Mouse (Mus musculus) myocyte (in vitro differentiated cells): Measurements from ENCODE around the gene Olfr986. TPM values are rescaled to one million over a fixed set of nuclear protein-coding genes. Genes with fewer than 3 reads are reported as not detected.
A peak's percentile ranks its signal among the peaks of the same experiment; 100 is the strongest.

ENCODE experiments used
- H3K27me3 ChIP-seq: one replicate; pipeline ENCODE4 v1.6.1; 2011; ENCODE audit not compliant: control insufficient read depth, insufficient read depth, insufficient read length
- H3K36me3 ChIP-seq: one replicate; pipeline ENCODE4 v1.6.1; 2011; ENCODE audit not compliant: control insufficient read depth, insufficient read depth
- H3K4me2 ChIP-seq: one replicate; pipeline ENCODE4 v1.6.1; 2011; ENCODE audit warnings: low read depth, control low read depth
- H3K4me3 ChIP-seq: one replicate; pipeline ENCODE4 v1.5.1; 2011; ENCODE audit warnings: mild to moderate bottlenecking, control low read depth, moderate library complexity
- H3K79me2 ChIP-seq: one replicate; pipeline ENCODE4 v1.6.1; 2011; ENCODE audit not compliant: control insufficient read depth, insufficient read depth
- H3ac ChIP-seq: one replicate; pipeline ENCODE4 v1.6.1; 2011; ENCODE audit not compliant: control insufficient read depth, insufficient read length
- CEBPB ChIP-seq: IDR thresholded peaks from 2 replicates; pipeline ENCODE4 v1.6.1; 2011; ENCODE audit warnings: mild to moderate bottlenecking, moderate library complexity; ENCODE audit not compliant: poor library complexity, insufficient read depth, severe bottlenecking
- E2F4 ChIP-seq: IDR thresholded peaks from one replicate; pipeline ENCODE4 v1.6.1; 2011; ENCODE audit warnings: mild to moderate bottlenecking, control low read depth, moderate library complexity; ENCODE audit not compliant: insufficient read depth
- MAX ChIP-seq: IDR thresholded peaks from one replicate; pipeline ENCODE4 v1.6.1; 2011; ENCODE audit warnings: low read depth, mild to moderate bottlenecking, control low read depth
- MYOD1 ChIP-seq, 3 experiments: IDR thresholded peaks; one replicate each; pipeline ENCODE4 v1.6.1; 2011; ENCODE audit warnings: control low read depth in 2 of 3, low read depth in 2 of 3, mild to moderate bottlenecking in 2 of 3, moderate library complexity in 1 of 3; ENCODE audit not compliant: insufficient read length in 2 of 3, control insufficient read depth in 1 of 3
- MYOG ChIP-seq, 3 experiments: IDR thresholded peaks; one replicate each; pipeline ENCODE4 v1.6.1; 2011; ENCODE audit warnings: control low read depth in 2 of 3, low read depth in 2 of 3, mild to moderate bottlenecking in 2 of 3; ENCODE audit not compliant: insufficient read length in 2 of 3, control insufficient read depth in 1 of 3, insufficient read depth in 1 of 3
- POLR2A ChIP-seq: IDR thresholded peaks from one replicate; pipeline ENCODE4 v1.6.1; 2011; ENCODE audit warnings: low read depth, mild to moderate bottlenecking, control low read depth, moderate library complexity; ENCODE audit not compliant: insufficient read length
- POLR2AphosphoS2 ChIP-seq: IDR thresholded peaks from one replicate; pipeline ENCODE4 v1.6.1; 2011; ENCODE audit warnings: low read depth, control low read depth; ENCODE audit not compliant: insufficient read length
- REST ChIP-seq: IDR thresholded peaks from one replicate; pipeline ENCODE4 v1.6.1; 2011; ENCODE audit warnings: mild to moderate bottlenecking, control low read depth, moderate library complexity; ENCODE audit not compliant: insufficient read depth, insufficient read length
- SRF ChIP-seq: IDR thresholded peaks from one replicate; pipeline ENCODE4 v1.6.1; 2011; ENCODE audit warnings: low read depth; ENCODE audit not compliant: control insufficient read depth, insufficient read length
- TCF12 ChIP-seq: IDR thresholded peaks from one replicate; pipeline ENCODE4 v1.6.1; 2011; ENCODE audit warnings: mild to moderate bottlenecking, control low read depth; ENCODE audit not compliant: poor library complexity, insufficient read depth, severe bottlenecking
- TCF3 ChIP-seq: IDR thresholded peaks from one replicate; pipeline ENCODE4 v1.6.1; 2011; ENCODE audit warnings: low read depth, control low read depth; ENCODE audit not compliant: insufficient read length
- USF1 ChIP-seq: IDR thresholded peaks from one replicate; pipeline ENCODE4 v1.6.1; 2011; ENCODE audit warnings: low read depth, mild to moderate bottlenecking, control low read depth, moderate library complexity
- polyA plus RNA-seq: library from polyadenylated mRNA; unstranded; fragments of >200 nt; fragmentation: generic; extraction: Trizol; gene quantifications from one replicate; pipeline ENCODE4 v1.2.1, GENCODE M21; 2012; ENCODE audit warnings: missing spikeins

Olfr986 gene
- polyA plus RNA-seq, 1 experiment, result not detected

DNA sequence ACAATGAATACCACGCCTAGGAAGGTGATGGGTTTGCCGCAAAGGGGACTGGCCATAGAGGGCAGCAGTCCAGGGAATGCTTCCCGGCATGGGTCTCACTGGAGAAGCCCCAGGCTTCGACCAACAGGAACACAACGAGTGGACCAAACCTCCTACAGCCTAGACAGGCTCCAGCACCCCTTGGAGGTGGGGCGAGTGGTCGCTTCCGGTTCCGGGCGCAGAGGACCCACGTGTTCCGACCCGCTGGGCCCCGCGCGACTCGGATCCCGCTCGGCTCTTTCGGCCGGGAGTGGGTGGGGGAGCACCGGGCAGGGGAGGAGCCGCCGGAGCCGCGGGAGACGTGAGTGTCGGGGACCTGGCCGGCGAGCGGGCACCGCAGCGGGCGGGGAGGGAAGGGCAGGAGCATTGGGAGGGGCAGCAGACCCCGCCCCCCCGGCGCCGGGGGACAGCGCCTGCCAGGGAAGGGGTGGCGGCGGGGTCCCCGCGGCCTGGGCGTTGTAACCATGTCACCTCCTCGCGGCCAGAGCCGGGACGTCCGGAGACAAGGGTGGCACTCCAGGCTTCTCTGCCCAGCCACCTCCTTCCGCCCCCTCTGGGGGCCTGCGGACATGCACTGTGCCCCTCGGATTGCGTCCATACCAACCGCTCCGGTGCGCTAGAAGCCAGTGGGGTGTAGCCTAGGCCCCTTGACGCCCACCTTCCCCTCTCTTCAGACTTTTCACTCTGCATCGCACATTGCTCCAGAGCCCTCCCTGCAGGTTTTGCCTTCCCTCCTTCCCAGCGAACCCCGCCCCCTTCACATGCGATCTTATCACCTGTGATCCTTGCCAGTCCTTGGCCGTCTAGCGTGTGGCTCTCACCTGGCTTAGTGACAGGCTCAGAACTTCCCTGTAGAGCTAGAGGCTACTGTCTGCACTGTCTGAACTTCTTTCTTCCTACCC lies 11.6 kb downstream of the Olfr986 start, which contains the start of gene Zfp202:
TSS of gene Zfp202 (plus strand) at position 219 of the 941 bp plus-strand sequence.
- TF ChIP-seq POLR2AphosphoS2 (peak; percentile 75), USF1 (peak; percentile 78), TCF3 (no peak), CEBPB (no peak), POLR2A (peak; percentile 48), MYOG (IDR thresholded peaks at IDR 0.05; ENCODE audit: control insufficient read depth in 1 of 3, insufficient read depth in 1 of 3, insufficient read length in 2 of 3, low read depth in 2 of 3) (no peak)
- H3ac ChIP-seq, result peak within 1 kb of the TSS; percentile 53

GRCm38 (mm10) chr9:40195981-40196380 lies 15.3 kb downstream of the Olfr986 start:
- no peak for TF ChIP-seq REST
- TF ChIP-seq POLR2A, result no peak
- no peak for TF ChIP-seq MAX
- TF ChIP-seq TCF12, result no peak
- TF ChIP-seq E2F4, result no peak
- no peak for TF ChIP-seq TCF3
- no peak for TF ChIP-seq POLR2AphosphoS2
- no peak for TF ChIP-seq SRF

More for the DNA sequence above, 11.6 kb downstream of the Olfr986 start, which contains the start of gene Zfp202:
- Histone ChIP-seq H3K4me3 (peak within 1 kb of the TSS; percentile 53), H3K4me2 (peak within 1 kb of the TSS; percentile 90), H3K27me3 (no peaks in the 10 kb centered on the region), H3K36me3 (no peaks in the 10 kb centered on the region), H3K79me2 (peaks cover 16% of the 10 kb centered on the region)

DNA sequence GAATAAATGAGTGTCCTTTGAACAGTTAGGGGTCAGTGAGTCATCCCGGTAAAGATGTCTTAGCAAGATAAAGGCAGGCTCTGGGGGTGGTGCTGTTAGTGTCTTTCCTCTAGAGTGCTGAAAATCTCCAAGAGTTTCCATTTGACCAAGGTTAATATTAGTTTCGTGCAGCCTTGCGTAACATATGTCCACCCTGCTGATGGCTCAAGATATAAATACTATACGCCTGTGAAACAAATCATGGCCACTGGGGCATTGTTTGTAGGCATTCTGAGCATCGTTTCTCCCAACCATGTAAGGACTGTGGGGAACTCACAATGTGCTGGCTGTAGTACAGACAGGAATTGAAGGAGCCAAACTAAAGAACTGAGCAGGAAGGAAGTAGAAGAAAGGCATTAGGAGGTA lies 25.8 kb downstream of the Olfr986 start:
- Histone ChIP-seq H3K79me2 (no peaks in the 10 kb centered on the region), H3ac (no peak overlapping the region), H3K36me3 (peaks cover 14% of the 10 kb centered on the region), H3K4me3 (no peak overlapping the region), H3K27me3 (no peaks in the 10 kb centered on the region), H3K4me2 (no peak overlapping the region)
- TF ChIP-seq TCF12, result no peak
- TF ChIP-seq MYOG (IDR thresholded peaks at IDR 0.05; ENCODE audit: control insufficient read depth in 1 of 3, insufficient read depth in 1 of 3, insufficient read length in 2 of 3, low read depth in 2 of 3), result no peak
- TF ChIP-seq CEBPB, result no peak
- TF ChIP-seq MAX, result no peak
- TF ChIP-seq POLR2A, result no peak
- no peak for TF ChIP-seq E2F4
- no peak for TF ChIP-seq SRF
- TF ChIP-seq POLR2AphosphoS2, result no peak
- no peak for TF ChIP-seq TCF3
- TF ChIP-seq USF1, result no peak
- TF ChIP-seq MYOD1 (IDR thresholded peaks at IDR 0.05; ENCODE audit: control insufficient read depth in 1 of 3, insufficient read length in 2 of 3, low read depth in 2 of 3), result no peak

More at GRCm38 (mm10) chr9:40195981-40196380, 15.3 kb downstream of the Olfr986 start:
- H3K79me2 ChIP-seq, result peaks cover 17% of the 10 kb centered on the region
- no peaks in the 10 kb centered on the region for H3K27me3 ChIP-seq
- no peak overlapping the region for H3ac ChIP-seq
- peak overlapping the region; percentile 48 for H3K4me2 ChIP-seq
- peaks cover 5% of the 10 kb centered on the region for H3K36me3 ChIP-seq
- no peak overlapping the region for H3K4me3 ChIP-seq

DNA sequence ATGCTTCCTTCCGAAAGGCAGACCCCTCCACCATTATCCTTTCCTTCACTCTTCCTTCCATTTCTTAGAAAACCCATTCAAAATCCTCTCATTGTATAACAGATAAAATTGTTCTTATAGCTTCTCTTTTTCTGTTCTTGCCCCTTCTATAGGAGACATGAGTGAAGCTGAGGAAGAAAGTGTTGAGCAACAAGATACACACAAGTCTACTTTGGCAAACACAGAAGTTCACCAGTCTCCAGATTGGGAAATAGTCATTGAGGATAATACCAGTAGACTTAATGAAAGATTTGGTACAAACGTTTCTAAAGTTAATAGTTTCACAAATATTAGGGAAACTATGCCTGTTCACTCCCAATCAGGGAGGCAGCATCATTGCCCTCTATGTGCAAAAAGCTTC lies 30.0 kb downstream of the Olfr986 start:
- Histone ChIP-seq H3K36me3 (peaks cover 14% of the 10 kb centered on the region), H3K27me3 (no peaks in the 10 kb centered on the region)
- TF ChIP-seq REST (no peak), POLR2AphosphoS2 (no peak), SRF (no peak), MYOD1 (IDR thresholded peaks at IDR 0.05; ENCODE audit: control insufficient read depth in 1 of 3, insufficient read length in 2 of 3, low read depth in 2 of 3) (no peak), POLR2A (no peak), MAX (no peak), E2F4 (no peak)

GRCm38 (mm10) chr9:40214058-40214457 lies 33.3 kb downstream of the Olfr986 start:
- Histone ChIP-seq H3K4me3 (no peak overlapping the region), H3K4me2 (no peak overlapping the region), H3ac (no peak overlapping the region), H3K27me3 (no peaks in the 10 kb centered on the region), H3K36me3 (peaks cover 7% of the 10 kb centered on the region), H3K79me2 (no peaks in the 10 kb centered on the region)
- TF ChIP-seq SRF (no peak), CEBPB (no peak), E2F4 (no peak), USF1 (no peak), MYOG (IDR thresholded peaks at IDR 0.05; ENCODE audit: control insufficient read depth in 1 of 3, insufficient read depth in 1 of 3, insufficient read length in 2 of 3, low read depth in 2 of 3) (no peak), POLR2AphosphoS2 (no peak), MAX (no peak), POLR2A (no peak), TCF12 (no peak), TCF3 (no peak), MYOD1 (IDR thresholded peaks at IDR 0.05; ENCODE audit: control insufficient read depth in 1 of 3, insufficient read length in 2 of 3, low read depth in 2 of 3) (no peak), REST (no peak)

More for the DNA sequence above, 30.0 kb downstream of the Olfr986 start:
- Histone ChIP-seq H3K4me2 (no peak overlapping the region), H3ac (no peak overlapping the region), H3K79me2 (no peaks in the 10 kb centered on the region), H3K4me3 (no peak overlapping the region)
